Comparison of ENCODE assay signal across 34 mouse cellular contexts in the genomic region with DNA sequence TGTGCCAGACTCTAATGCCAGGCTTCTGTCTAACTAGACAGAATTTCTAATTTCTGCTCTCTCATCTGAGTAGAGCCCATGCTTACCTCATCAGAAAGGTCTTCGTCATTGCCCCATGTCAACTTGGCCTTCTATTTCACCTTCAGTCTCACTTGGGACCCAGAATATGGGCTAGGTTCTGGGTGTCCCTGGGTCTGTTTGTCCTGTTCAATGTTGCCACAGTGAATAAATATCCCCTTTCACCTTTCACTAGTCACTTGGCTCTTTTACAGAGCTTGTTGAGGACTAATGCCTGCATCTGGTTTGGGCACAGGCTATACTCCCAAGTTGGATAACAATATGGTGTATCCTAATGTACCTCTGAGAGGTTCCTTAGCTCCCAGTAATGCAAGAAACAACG. TPM values are rescaled to one million over a fixed set of nuclear protein-coding genes. Genes with fewer than 3 reads are reported as not detected.
"Had no signal": no experiment of that assay in that cellular context is flagged by ENCODE, and none has a peak within 500 bp of the region (broad histone marks: within the 10 kb centered on the region; RNA-seq: fewer than 3 reads in every experiment).

No protein-coding gene starts in this region.

- DNase-seq: left cerebral cortex, postnatal 4 days; liver; liver, embryonic 13.5 days; lung, adult 18-20 months; lung, adult 2 months; lung, embryonic 14.5 days; lung, postnatal 10 days; lung, postnatal 14 days; lung, postnatal 36 days; lung, postnatal 4 days; midbrain, embryonic 14.5 days had no signal

- ATAC-seq: lung, postnatal 0 days; midbrain, embryonic 13.5 days; midbrain, embryonic 15.5 days; midbrain, embryonic 16.5 days had no signal

- H3K9me3 ChIP-seq: limb, embryonic 10.5 days; limb, embryonic 12.5 days; limb, embryonic 13.5 days; limb, embryonic 15.5 days; liver, embryonic 13.5 days; liver, embryonic 15.5 days; lung, embryonic 15.5 days; megakaryocyte, embryonic 14.5 days; midbrain, embryonic 10.5 days; midbrain, embryonic 12.5 days; midbrain, embryonic 13.5 days; midbrain, embryonic 15.5 days; neural tube, embryonic 12.5 days had no signal

- H3K9ac ChIP-seq: limb, embryonic 12.5 days; limb, embryonic 13.5 days; limb, embryonic 15.5 days; liver, embryonic 13.5 days; liver, embryonic 14.5 days; liver, embryonic 15.5 days; lung, embryonic 14.5 days; lung, embryonic 15.5 days; midbrain, embryonic 12.5 days; midbrain, embryonic 13.5 days; midbrain, embryonic 15.5 days; neural tube, embryonic 12.5 days had no signal

- H3K27ac ChIP-seq: left cerebral cortex, adult 2 months; limb, embryonic 10.5 days; limb, embryonic 12.5 days; limb, embryonic 13.5 days; limb, embryonic 15.5 days; liver, embryonic 13.5 days; liver, embryonic 14.5 days; liver, embryonic 15.5 days; lung, embryonic 15.5 days; macrophage; midbrain, embryonic 10.5 days; midbrain, embryonic 12.5 days; midbrain, embryonic 13.5 days; midbrain, embryonic 15.5 days; neural tube, embryonic 12.5 days had no signal

- H3K4me3 ChIP-seq: left cerebral cortex, adult 2 months; limb, embryonic 10.5 days; limb, embryonic 12.5 days; limb, embryonic 13.5 days; limb, embryonic 15.5 days; liver, embryonic 13.5 days; liver, embryonic 15.5 days; lung, embryonic 15.5 days; megakaryocyte, embryonic 14.5 days; midbrain, embryonic 10.5 days; midbrain, embryonic 12.5 days; midbrain, embryonic 13.5 days; midbrain, embryonic 15.5 days; myocyte; neural tube, embryonic 12.5 days had no signal

- H3K4me1 ChIP-seq: limb, embryonic 10.5 days; limb, embryonic 12.5 days; limb, embryonic 13.5 days; limb, embryonic 15.5 days; liver, embryonic 13.5 days; liver, embryonic 15.5 days; lung, embryonic 15.5 days; megakaryocyte, embryonic 14.5 days; midbrain, embryonic 10.5 days; midbrain, embryonic 12.5 days; midbrain, embryonic 13.5 days; midbrain, embryonic 15.5 days; neural tube, embryonic 12.5 days had no signal

- H3K36me3 ChIP-seq: limb, embryonic 10.5 days; limb, embryonic 12.5 days; limb, embryonic 13.5 days; limb, embryonic 15.5 days; liver, embryonic 13.5 days; liver, embryonic 15.5 days; lung, embryonic 15.5 days; midbrain, embryonic 10.5 days; midbrain, embryonic 12.5 days; midbrain, embryonic 13.5 days; midbrain, embryonic 15.5 days; neural tube, embryonic 12.5 days had no signal

- H3K27me3 ChIP-seq: limb, embryonic 12.5 days; limb, embryonic 13.5 days; limb, embryonic 15.5 days; liver, embryonic 13.5 days; liver, embryonic 15.5 days; lung, embryonic 15.5 days; midbrain, embryonic 12.5 days; midbrain, embryonic 13.5 days; midbrain, embryonic 15.5 days; neural tube, embryonic 12.5 days had no signal

- H3K4me2 ChIP-seq: limb, embryonic 12.5 days; limb, embryonic 13.5 days; limb, embryonic 15.5 days; liver, embryonic 13.5 days; liver, embryonic 15.5 days; lung, embryonic 14.5 days; lung, embryonic 15.5 days; midbrain, embryonic 11.5 days; midbrain, embryonic 12.5 days; midbrain, embryonic 13.5 days; midbrain, embryonic 15.5 days; neural tube, embryonic 12.5 days had no signal

RNA-seq across cellular contexts. Expression of gene Dcdc2a, which starts 16.3 kb away (rescaled TPM):
- total RNA-seq: megakaryocyte progenitor cell, adult 5-6 weeks; megakaryocyte, adult 5-6 weeks; megakaryocyte-erythroid progenitor cell, adult 5-6 weeks; monocyte, adult 5-6 weeks had no signal
- polyA plus RNA-seq: macrophage had no signal
